Mouse (Mus musculus) left cerebral cortex, postnatal 4 days (tissue): ENCODE data around the gene Arl11. TPM values are rescaled to one million over a fixed set of nuclear protein-coding genes. Genes with fewer than 3 reads are reported as not detected.

Experiments
- DNase-seq: peaks from one replicate; pipeline ENCODE4 v3.0.0-alpha.2; 2022
- intact Hi-C: fragments of 180-260 bp; cut with DNase I; formaldehyde crosslinking; loops from one replicate; pipeline ENCODE4 v1.15.1; 2025
- total RNA-seq, 2 experiments: library from RNA; stranded (reverse); gene quantifications; 2 replicates each; pipeline ENCODE4 v1.2.3; 2021

Arl11 gene
- under 1 TPM in 1 of 2 experiments, not detected in 1; 0.42 TPM for total RNA-seq

DNA sequence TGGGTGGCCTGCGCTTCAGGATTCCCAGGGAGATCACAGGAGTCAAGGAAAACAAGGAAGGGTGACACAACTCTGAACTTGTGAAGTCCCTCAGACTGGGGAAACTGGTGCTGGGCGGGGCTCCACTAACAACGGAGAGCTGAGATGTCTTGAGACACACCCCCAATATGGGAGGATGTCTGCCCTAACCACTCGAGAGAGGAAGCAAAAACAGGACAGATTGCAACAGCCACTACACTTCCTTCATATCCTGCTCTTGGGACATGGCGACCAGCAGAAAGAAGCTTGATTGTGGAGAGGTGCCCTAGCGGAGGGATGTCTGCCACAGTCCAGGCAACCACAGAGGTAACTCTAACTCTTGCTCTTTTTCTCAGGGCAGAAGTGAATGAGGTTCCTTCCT, at the start of gene Arl11:
TSS of gene Arl11 (plus strand) at position 161 of the 400 bp plus-strand sequence.
- DNase-seq = no peak
- intact Hi-C loops = no loop called here

DNA sequence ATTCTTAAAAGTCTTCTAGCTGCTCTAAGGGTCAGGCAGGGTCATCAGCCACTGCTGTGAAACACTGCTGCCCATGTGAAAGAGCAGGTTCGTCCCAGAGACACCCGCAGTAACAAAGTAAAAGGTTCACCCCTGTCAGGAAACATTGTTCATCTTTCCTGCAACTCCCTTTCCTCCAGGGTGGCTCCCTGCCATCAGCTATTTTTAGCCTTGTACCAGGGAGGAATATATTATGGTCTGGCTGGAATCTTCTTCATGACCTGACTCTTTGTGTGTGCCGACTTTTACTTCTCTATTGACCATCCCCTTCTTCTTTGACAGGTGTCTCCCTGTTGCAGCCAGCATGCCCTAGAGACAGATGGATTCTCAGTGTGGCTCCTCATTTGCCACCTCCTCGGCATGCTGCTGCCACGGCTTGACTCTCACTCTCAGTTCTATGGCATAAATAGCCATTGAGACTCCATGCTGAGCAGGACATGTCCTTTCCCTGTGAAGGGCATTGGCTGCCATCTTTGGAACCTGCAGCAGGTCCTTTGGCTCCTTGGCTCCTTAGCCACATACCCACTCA, 41.6 kb upstream of the Arl11 start:
- intact Hi-C loops = no loop called here
- DNase-seq = peak; percentile 17

DNA sequence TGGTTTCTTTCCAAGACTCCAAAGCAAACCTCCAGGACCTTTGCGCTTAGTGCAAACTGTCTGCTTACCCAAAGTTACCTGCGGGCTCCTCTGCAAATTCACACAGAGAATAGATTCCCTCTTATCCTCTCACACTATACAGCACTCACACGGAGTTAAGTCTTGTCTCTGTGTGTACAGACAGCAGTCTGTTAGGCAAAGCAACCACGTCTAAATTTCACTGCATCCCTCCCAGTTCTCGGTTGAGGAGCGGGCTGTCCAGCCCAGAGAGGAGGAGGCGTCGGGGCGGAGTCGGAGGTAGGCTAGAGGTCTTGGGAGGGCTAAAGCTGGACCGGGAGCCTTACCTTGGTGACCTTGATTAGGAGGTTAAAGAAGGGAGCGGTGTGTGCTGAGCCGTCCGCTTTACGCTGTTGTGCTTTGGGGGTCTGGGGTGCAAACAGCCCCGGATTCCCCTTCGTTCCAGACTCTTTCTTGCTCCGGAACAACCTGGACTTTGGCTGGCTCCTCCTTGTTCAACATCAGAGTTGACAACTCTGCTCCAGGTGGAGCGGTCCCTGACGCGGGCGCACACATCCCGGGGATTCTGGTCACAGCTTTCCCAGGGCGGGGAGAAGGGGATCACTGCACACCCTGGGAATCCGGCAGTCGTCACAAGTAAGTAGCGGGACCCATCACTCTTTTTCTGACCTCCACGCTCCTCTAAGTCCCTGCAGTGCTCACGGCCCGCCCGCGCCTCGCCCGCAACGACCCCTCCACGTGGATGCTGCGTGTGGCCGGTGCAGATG, 34.9 kb upstream of the Arl11 start:
- intact Hi-C loops = no loop called here
- DNase-seq = no peak

DNA sequence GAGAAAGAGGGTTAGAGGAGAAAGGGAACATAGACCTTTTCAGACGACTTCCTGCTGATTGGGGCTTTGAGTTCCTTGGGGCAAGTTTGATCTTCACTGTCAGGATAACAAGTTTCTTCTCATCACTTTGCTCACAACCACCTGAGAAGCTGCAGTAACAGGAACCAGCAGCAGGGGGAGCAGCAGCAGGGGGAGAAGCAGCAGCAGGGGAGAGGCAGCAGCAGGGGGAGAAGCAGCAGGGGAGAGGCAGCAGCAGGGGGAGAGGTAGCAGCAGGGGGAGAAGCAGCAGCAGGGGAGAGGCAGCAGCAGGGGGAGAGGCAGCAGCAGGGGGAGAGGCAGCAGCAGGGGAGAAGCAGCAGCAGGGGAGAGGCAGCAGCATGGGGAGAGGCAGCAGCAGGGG, 32.3 kb upstream of the Arl11 start:
- intact Hi-C loops = no loop called here
- peak; percentile 36 for DNase-seq

DNA sequence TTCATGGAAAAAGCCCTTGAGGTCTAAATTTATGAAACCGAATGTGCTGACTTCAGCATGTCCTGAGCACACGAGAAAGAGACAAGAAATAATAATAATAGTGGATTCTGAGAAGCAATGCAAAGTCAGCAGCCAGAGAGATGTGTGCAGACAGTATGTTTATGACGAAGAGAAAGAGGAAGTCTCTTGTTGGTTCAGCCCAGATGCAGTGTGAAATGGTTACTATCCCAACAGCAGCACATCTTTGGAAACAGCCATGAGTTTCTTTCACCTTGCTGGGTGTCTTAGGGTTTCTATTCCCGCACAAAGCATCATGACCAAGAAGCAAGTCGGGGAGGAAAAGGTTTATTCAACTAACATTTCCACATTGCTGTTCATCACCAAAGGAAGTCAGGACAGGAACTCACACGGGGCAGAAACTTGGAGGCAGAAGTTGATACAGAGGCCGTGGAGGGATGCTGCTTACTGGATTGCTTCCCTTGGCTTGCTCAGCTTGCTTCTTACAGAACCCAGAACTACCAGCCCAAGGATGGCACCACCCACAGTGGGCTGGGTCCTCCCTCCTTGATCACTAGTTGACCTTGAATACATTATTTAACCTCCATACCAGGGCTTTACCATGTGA, 30.8 kb upstream of the Arl11 start:
- DNase-seq = no peak
- intact Hi-C loops = no loop called here

DNA sequence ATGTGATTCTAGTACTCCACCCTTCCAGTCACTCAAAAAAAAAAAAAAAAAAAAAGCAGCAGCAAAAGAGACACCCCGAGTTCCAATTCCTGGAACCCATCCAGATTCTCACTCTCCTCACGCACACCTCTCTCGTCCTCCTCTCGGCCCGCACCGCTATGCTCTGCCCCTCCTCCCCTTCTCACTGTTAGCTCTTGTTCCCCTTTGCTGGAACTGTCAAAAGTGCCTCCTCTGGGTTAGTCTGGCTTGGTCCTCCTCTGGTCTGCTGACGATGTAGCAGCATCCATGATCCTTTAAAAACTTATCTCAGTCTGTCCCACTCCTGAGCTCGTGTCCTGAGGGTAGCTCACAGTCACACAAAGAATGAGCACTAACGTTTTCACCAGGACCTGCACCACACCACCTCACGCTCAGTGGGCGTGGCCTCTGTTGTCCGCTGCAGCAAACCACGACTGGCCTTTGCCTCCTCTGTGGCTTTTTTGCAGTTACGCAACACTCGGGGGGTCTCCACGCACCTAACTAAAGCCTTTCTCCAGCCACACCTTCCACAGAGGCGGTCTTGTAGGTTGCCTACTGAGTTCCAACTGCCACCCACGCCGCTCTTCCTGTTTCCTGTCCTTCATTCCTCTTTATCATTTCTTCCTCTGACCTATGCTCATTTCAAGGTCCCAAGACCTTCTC, 20.8 kb upstream of the Arl11 start:
- intact Hi-C loops = no loop called here
- DNase-seq = no peak

DNA sequence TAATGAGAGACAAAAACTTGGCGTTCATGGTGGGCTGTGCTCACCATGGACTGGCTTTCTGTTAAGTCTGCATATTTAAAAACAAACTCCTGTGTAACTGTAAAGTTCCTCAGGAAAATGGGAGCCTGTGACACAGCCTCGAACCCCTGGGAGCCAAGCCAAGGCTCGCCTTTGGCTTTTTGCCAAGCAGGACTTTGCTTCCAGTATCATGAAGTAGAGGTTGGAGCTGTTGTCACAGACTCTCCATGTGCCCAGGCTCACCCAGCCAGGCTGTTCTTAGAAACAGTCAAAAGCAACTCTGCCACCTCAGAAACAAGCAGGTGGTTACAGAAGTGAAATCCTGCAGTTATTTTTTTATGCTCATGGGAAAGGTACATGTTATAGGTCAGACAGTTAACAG, 18.9 kb upstream of the Arl11 start:
- intact Hi-C loops = loop anchor here (5.0 to 10.0 kb wide), 4 partner anchors 46 to 493 kb away; partner anchors contain the start of gene Sacs
- peak; percentile 38 for DNase-seq

DNA sequence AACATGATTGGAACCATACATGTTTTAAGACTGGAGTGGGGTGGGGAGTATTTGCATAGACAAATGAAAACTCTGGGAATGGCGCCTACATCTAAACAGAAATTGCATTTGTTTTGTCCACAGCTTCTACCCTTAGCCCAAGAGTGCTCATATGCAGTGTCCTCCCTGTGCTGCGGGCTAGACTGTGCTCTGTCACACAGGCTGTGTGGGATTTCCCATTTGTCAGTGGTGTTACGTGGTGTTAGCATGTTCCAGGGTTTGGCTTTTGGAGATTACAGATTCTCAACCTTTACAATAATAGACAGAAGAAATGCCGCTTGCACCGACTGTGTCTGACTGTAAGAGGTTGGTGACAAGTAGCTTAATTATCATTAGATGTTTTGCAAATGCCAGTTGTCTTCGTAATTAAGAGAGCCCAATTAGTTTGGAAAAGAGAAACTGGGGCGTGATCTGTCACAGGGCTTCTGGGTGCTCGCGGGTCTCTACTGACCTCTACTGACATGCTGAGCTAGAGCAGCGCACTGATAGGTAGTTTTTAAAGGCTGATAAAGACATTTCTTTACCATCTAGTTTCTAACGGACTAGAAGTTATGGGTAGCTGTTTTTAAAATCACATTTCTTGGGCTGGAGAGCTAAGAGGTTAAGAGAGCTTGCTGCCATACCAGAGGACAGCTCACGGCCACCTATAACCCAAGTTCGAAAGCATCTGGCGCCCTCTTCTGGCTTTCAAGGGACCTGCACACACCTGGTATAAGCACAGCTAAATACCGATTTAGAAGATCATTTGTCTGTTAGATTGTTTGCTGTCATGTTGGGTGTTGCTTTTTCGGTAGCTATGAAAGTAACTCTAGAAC, 15.4 kb upstream of the Arl11 start:
- peak; percentile 68 for DNase-seq
- intact Hi-C loops = loop anchor here (5.0 to 10.0 kb wide), 4 partner anchors 49 to 497 kb away; partner anchors contain the start of gene Sacs

DNA sequence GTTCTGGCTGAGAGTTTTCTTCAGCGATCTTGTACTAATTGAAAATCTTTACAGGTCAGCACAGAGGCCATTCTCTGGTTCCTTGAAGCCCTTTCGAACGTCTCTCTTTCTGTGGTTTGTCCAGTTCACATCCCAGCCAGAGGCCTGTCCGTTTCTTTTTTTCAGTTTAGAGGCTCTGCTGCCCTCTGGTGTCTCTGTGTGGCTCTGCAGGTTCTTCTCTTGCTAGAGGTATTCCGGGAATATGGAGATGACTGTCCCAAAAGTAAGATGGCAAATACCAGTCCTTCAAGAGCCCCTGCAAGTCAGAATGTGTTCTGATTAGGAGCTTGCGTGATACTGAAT, 14.8 kb upstream of the Arl11 start:
- intact Hi-C loops = loop anchor here (5.0 to 10.0 kb wide), 4 partner anchors 50 to 497 kb away; partner anchors contain the start of gene Sacs

DNA sequence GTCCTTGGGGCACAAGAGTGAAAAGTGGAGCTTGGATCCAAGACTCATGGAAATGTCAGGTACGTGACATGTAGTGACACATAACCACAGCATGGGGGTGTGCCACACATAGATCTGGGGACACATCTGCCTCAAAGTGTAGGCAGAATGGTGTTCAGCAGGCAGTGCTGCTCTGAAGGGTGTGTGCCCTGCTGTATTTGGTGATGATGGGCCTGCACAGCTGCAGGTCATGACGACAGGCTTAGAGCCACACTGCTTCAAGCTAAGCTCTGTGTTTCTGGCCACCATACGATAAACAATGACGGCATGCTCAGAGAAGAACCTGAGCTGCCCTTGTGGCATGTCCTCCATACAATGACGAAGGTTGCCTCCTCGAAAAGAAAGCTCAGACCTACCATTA, 9.7 kb upstream of the Arl11 start:
- DNase-seq = no peak
- intact Hi-C loops = loop anchor here (10.0 kb wide), 3 partner anchors 55 to 165 kb away; partner anchors contain the start of gene Sacs

More for the DNA sequence above, 14.8 kb upstream of the Arl11 start:
- DNase-seq = peak; percentile 56

DNA sequence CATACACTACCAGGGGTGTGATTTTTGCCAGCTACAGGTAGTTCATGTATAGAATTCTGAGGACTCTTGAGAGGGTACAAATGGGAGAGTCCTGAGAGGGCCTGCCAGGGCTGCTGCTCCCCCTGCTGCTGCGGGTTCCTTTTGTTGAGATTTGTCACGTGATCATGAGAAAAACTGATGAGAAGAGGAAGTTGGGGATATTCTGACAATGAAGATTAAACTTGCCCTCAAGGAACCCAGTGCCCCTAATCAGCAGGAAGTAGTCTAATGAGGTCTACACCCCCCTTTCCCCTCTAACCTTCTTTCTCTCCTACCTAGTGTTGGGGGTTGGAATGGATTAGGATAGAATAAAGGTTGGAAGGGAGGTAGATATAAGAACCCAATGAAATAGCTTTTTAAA, 8.2 kb upstream of the Arl11 start:
- DNase-seq = no peak
- intact Hi-C loops = no loop called here

DNA sequence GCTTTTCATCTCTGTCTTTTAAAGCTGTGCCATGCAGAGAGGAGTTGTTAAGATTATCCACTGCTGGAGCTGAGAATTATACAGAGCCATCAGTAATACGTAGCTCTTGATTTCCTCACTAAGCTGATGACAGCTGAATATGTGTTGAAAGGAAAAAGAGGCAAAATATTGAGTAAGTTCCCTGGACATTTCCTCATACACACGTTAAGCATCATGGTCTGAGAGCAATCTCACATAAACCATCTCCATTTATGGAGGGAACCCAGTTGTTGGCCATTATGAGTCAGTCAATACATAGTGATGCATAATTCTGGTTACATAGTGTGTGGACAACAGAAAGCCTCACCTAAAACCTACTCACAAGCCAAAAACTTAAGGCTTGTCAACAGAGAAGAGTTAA, 7.1 kb upstream of the Arl11 start:
- intact Hi-C loops = no loop called here

DNA sequence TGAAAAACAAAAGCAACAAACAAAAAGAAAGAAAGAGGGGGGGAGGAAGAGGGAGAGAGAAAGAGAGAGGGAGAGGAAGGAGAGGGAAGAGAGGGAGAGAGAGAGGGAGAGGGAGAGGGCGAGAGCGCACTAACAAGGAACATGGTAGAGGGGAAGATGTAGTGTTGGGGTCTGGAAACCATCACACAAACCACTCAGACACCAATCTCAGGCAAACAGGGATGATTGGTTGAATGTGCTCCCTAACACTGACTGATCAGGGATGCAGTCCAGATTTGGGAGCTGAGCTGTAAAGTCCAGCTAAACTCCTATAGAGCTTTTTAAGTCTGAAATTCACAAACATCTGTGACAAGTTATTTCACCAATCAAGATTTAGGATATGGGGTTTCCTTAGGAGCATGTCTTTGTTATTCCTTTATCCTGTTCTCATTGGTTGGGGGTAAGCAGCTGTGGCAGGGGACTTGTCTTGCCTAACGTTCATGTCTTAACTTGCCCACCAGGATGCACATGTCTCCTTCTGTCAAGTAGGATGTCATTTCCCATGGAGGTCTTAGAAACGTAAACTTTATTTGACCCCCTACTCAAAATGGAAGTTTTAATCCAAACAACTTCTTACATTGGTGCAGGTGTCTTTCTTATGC, 5.5 kb upstream of the Arl11 start:
- DNase-seq = no peak
- intact Hi-C loops = no loop called here

More for the DNA sequence above, 7.1 kb upstream of the Arl11 start:
- DNase-seq = no peak

DNA sequence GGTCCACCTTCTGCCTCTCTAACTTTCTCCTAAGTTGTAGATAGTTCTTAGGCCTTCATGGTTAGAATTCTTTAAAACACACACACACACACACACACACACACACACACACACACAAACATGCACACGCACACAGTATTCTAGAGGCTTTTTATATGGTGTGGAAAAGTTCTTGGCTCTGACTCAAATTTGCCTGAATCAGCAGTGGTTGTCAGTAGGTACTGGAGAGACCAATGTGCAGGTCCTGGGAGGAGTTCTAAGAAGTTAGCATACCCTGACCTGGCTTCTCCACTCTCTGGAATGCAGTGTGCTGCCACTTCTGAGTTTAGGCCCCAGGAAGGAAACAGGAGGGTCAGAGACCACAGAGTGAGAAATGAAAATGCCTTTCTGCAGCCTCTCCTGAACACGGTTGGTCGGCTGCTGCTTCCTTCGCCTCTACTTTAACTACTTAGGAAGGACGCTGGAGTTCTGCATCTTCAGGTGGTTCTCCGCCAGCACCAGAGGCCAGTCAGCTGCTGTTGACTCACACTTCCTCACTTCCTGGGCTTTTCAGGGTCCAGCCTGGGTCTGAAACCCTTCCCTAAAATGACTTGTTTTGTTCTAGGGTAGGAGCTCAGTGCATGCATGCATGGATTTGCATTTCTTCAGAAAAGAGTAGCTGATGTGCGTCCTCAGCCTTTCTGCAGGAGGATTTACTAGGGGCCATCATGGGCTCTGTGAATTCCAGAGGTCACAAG, 651 bp downstream of the Arl11 start:
- no peak for DNase-seq
- intact Hi-C loops = no loop called here

DNA sequence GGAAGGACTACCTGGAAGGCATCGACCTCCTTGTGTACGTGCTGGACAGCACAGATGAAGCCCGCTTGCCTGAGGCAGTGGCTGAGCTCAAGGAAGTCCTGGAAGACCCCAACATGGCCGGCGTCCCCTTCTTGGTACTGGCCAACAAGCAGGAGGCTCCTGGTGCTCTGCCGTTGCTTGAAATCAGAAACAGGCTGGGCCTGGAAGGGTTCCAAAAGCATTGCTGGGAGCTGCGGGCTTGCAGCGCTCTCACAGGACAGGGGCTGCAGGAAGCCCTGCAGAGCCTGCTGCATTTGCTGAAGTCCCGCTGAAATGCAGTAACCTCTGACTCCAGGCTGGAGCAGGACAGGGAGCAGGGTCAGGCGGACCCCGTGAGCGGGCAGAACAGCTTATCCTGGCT, 1.4 kb downstream of the Arl11 start:
- intact Hi-C loops = no loop called here
- DNase-seq = peak; percentile 26

DNA sequence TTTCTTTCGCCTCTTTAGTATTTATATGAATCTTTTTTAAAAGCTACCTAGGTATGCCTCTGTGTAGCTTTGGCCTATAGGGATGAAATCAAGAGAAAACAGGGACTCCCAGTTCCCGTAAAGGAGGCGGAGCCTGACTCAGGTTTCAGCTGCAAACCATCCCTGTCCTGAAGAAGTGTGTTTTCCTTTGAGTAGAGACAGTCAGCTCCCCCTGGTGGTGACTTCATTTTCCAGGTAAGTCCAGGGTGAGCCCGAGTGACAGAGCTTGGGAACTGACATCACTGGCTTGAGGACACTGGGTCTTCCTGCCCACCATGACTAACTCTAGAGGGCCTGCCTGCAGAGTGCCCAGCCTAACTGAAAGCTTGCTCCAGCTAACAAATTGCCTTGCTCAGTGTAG, 7.3 kb downstream of the Arl11 start:
- intact Hi-C loops = no loop called here
- peak; percentile 56 for DNase-seq

DNA sequence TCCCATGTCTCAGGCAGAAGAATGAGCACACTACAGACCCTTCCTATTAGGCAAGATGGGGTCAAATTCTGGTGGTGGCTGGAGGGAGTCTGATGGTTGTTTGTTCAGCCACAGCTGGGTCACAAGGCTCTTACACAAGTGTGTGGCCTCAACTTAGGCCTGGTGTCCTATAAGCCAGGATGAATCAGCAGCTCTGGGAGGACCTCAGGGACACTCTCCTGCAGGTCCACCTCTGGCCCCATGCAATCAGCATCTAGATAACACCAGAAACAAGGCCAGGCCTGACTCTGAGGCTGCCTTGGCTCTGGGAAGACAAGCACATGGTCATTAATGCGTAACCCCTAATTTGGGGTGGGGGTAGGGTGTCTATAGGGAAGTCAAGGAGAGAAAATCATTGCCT, 11.2 kb downstream of the Arl11 start:
- no peak for DNase-seq
- intact Hi-C loops = no loop called here

DNA sequence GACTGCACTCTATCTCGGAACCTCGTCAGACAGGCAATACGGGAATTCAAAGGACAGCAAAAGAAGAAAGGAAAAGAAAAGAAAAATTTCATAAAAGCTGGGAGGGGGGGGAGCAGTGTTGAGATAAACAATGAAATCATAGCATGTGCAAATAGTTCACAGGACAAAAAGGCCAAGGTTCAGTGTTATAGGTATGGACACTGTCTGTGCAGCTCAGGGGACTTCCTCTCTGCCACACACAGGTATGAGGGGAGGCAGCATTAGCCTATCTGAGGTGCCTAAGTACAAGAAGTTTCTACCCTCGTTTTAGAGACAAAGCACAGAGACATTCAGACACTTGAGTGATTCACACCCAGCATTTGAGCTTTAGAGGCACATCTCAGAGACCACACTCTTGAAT, 11.6 kb downstream of the Arl11 start:
- DNase-seq = no peak

DNA sequence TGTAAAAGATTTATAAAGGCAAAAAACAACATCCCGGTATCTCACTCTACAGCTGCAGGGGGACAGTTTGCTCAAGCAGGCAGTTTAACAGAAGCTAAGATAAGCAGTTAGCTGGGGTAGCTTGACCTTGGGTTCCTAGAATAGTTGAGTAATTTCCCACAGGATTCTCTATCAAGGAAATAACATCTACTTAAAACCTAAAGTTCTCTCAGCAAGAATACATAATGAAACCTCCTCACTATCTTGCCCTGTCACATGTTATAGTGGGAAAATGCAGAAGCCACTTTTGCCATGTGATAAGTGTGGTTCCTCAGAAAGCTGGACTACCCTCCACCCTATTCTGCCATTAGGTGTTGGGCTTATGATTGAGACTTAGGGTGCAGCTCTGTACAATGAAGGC, 13.2 kb downstream of the Arl11 start:
- intact Hi-C loops = no loop called here
- DNase-seq = no peak

More for the DNA sequence above, 11.6 kb downstream of the Arl11 start:
- intact Hi-C loops = no loop called here
